Mouse (Mus musculus) olfactory bulb, adult 2 months (tissue): ENCODE measurements around the gene Oxct1.

Source experiments
- CTCF ChIP-seq: fragments of 200-500 bp; IDR thresholded peaks from 2 replicates; pipeline ENCODE4 v1.5.1; 2012; ENCODE audit warnings: low read depth, mild to moderate bottlenecking, low read length, moderate library complexity; ENCODE audit not compliant: insufficient read depth
- POLR2A ChIP-seq: fragments of 200-500 bp; IDR thresholded peaks from 2 replicates; pipeline ENCODE4 v1.6.1; 2012; ENCODE audit warnings: mild to moderate bottlenecking, low read depth, low read length, moderate library complexity; ENCODE audit not compliant: insufficient read depth

DNA sequence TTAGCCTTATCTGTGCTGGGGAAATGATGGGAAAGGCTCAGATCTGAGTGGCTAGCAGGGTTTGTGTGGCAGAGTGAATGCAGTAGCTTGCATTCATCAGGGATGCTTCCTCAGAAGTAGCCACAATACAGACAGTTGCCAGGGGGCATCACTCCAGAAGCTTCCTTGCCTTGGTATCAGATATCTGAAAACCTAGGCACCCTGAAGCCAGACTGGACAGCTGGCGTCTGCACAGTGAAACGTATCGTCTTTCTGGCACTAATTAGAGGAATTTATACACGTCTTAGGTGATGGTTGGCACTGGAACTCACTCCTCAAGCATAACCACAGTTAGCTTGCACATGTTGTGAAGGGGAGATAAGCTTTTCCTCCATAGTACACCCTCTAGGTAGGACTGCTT is 128.5 kb downstream of the Oxct1 start:
- no peak for TF ChIP-seq POLR2A
- no peak for TF ChIP-seq CTCF
